Mouse (Mus musculus) E14TG2a.4 (cell line): ENCODE measurements around the gene Gfral.

Source experiments
- H3K27me3 ChIP-seq: 2 replicates; pipeline ENCODE4 v1.6.1; 2014; ENCODE audit warnings: low read length, control low read depth; ENCODE audit not compliant: insufficient read depth
- H3K36me3 ChIP-seq: 2 replicates; pipeline ENCODE4 v1.6.1; 2014; ENCODE audit warnings: low read length, control low read depth; ENCODE audit not compliant: insufficient read depth
- H3K4me1 ChIP-seq: replicated peaks from 2 replicates; pipeline ENCODE4 v1.6.1; 2014; ENCODE audit warnings: low read depth, low read length, control low read depth
- H3K4me3 ChIP-seq: replicated peaks from 2 replicates; pipeline ENCODE4 v1.5.1; 2014; ENCODE audit warnings: mild to moderate bottlenecking, low read length
- H3K9me3 ChIP-seq: 2 replicates; pipeline ENCODE4 v1.6.1; 2014; ENCODE audit warnings: low read length, control low read depth
- CTCF ChIP-seq: conservative IDR thresholded peaks from 2 replicates; pipeline ENCODE4 v1.5.1; 2014; ENCODE audit warnings: low read length
- NANOG ChIP-seq: IDR thresholded peaks from 2 replicates; pipeline ENCODE4 v1.6.1; 2014; ENCODE audit warnings: borderline replicate concordance, low read length, mixed read lengths
- POU5F1 ChIP-seq: IDR thresholded peaks from 2 replicates; pipeline ENCODE4 v1.6.1; 2014; ENCODE audit warnings: low read length, borderline replicate concordance

Gene Gfral

DNA sequence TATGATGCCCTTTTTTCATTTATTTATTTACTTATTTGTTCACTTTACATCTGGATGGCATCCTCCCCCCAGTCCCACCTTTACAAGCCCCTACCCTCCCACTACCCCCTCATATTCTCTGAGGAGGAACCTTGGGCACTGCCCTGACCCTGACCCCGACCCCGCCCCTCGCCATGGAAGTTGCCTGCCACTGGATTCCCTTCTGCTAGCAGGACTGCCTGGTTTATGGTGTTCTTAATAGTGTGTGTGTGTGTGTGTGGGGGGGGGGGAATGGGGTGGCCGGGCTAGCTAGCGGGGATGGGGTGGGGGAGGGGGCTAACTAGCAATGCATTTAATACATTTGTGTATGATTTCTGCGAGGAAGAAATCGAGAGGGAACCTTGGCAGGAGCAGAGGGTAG lies 21.4 kb upstream of the Gfral start:
- H3K9me3 ChIP-seq, result no peaks in the 10 kb centered on the region
- TF ChIP-seq CTCF (no peak), NANOG (no peak), POU5F1 (no peak)
- no peak overlapping the region for H3K4me3 ChIP-seq
- peaks cover 14% of the 10 kb centered on the region for H3K4me1 ChIP-seq
- no peaks in the 10 kb centered on the region for H3K36me3 ChIP-seq
- H3K27me3 ChIP-seq, result no peaks in the 10 kb centered on the region

DNA sequence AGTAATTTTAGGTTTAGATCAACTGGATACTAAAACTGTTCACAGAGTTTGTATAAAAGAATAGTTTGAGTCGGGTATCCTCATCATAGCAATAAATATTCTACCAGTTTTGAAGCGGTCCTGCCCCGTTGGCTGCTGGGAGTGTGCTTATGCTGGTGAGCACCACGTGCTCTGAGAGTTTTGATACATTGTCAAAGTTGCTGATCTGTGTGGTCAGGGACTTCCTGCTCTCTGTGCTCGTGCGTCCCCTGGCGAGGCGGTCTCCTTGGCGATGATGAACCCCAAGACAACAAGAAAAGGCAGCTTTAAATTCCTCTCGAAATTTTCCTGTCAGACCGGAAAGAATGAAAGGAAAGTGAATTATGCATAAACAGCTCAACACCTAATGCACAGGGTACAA lies 16.9 kb upstream of the Gfral start:
- no peak for TF ChIP-seq NANOG
- TF ChIP-seq CTCF, result no peak
- no peaks in the 10 kb centered on the region for H3K27me3 ChIP-seq
- H3K4me1 ChIP-seq, result peaks cover 6% of the 10 kb centered on the region; the same call in 1 of the 2 replicates
- no peaks in the 10 kb centered on the region for H3K9me3 ChIP-seq
- no peaks in the 10 kb centered on the region for H3K36me3 ChIP-seq
- no peak overlapping the region for H3K4me3 ChIP-seq

DNA sequence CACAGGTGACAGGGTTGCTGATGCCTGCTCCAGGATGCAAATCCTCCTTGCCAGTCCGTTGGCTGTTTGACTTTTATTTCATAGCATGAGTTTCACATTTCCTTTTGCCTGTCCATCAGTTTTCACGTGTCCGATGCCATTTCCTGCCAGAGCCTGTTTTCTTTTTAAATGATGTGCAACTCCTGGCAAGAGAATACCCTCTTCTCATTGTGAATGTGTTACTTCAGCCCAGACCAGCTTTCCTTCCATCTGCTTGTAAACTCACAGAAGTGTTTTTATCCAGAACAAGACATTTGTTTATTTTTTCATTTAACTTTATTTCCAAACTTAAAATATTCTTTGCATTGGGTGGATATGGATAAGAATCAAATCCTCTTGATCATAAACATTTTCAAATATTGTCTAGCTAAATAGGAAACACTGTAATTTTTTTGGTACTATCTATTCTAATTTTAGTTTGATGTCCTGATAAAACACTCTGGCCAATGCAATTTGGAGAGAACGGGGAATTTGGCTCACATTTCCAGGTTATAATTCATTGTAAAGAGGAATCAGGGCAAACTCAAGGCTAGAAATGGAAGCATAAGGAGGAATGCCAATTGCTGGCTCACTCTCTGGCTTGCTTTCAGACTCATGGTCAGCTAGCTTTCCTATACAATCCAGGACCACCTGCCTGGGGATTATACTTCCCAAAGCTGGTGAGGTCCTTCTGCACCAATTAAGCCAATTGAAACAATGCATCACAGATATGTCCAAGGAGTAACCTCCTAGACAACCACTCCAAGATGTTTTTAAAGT lies 3.9 kb upstream of the Gfral start:
- TF ChIP-seq CTCF (no peak), NANOG (no peak), POU5F1 (no peak)
- Histone ChIP-seq H3K4me3 (no peak overlapping the region), H3K9me3 (no peaks in the 10 kb centered on the region), H3K27me3 (no peaks in the 10 kb centered on the region), H3K4me1 (no peaks in the 10 kb centered on the region), H3K36me3 (no peaks in the 10 kb centered on the region)

DNA sequence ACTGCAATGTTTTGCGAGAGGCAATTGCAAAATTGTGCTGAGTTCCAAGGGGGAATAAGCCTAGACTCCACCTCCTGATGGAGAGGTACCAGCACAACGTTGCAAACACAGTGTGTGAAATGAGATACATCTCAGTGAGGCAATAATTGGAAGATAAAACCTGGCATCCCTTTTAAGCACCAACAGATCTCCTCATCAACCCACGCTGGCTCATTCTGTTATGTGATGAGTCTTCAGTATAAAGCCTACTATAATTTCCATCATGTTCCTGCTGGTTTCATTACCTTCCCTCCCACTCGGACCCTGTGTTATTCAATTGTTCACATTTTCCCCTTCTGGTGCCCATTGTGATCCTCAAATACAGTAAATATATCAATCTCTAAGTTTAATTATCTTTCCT lies 1.2 kb upstream of the Gfral start:
- no peak for TF ChIP-seq POU5F1
- no peak for TF ChIP-seq CTCF
- TF ChIP-seq NANOG, result no peak
- Histone ChIP-seq H3K9me3 (no peaks in the 10 kb centered on the region), H3K4me1 (no peaks in the 10 kb centered on the region), H3K27me3 (no peaks in the 10 kb centered on the region), H3K4me3 (no peak overlapping the region), H3K36me3 (no peaks in the 10 kb centered on the region)

DNA sequence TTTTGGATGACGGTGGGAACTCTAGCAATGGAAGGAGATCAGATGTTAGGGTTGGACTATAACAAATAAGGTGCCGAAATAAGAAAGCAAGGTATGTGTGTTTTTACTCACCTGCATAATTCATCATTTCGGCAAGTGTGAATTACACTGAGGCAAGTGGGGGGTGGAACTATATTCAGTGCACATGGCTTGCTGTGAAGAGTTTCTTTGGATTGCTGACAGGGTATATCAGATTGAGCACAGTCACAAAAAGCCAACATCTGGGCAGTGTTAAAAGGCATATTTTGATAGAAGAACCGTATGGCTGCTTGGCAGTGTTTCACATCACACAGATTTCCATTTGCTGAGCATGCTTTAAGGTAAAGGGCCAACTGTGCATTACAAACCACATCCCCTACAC lies 16.5 kb downstream of the Gfral start:
- H3K36me3 ChIP-seq, result no peaks in the 10 kb centered on the region
- no peaks in the 10 kb centered on the region for H3K4me1 ChIP-seq
- H3K27me3 ChIP-seq, result no peaks in the 10 kb centered on the region
- TF ChIP-seq CTCF (no peak), NANOG (no peak), POU5F1 (no peak)
- H3K4me3 ChIP-seq, result no peak overlapping the region
- no peaks in the 10 kb centered on the region for H3K9me3 ChIP-seq

DNA sequence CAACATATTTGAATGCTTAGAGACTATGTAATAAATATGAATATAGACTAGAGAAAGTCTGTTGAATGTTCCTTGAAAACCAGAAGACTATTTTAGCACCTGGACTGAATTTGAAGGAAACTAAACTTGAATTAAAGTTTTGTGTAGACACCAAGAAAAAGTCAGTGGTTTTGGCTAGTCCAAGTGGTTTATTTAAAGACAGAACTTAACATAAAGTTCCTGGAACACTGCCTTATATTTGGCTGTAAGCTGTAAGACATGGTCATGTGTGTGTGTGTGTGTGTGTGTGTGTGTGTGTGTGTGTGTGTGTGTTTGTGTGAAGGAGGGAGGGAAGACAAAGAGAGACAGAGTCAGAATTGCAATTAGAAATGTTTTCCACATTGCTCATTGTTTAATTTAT lies 34.2 kb downstream of the Gfral start:
- Histone ChIP-seq H3K4me1 (no peaks in the 10 kb centered on the region), H3K36me3 (no peaks in the 10 kb centered on the region), H3K9me3 (no peaks in the 10 kb centered on the region), H3K27me3 (no peaks in the 10 kb centered on the region), H3K4me3 (no peak overlapping the region)
- no peak for TF ChIP-seq NANOG
- no peak for TF ChIP-seq POU5F1
- no peak for TF ChIP-seq CTCF

DNA sequence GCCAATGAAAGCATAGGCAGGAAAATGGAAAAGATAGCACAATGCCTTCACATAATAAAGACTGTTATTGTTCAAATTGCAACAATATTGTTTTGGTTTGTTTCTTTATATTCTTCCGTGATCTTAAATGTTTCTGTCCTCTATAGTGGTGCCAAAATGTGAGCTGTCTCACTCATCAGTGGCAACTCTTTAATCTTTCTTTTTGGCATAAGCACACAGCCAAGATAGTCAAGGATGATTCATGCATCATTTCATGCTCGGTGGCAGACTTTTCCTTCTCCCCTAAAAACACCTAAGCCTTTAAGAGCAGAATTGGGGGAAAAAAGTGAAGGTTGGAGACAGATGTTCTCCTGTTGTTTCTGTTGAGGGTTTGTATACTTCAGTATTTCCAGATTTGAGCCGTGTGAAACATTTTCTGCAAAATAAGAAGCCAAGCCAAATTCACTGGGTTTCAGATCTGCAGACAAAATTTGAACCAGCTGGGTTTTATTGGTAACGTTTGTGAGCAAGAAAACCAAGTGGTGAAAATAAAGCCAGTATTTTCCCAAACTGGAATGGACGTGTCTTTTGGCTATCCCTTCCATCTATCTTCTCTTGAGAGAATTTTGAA lies 40.7 kb downstream of the Gfral start:
- no peaks in the 10 kb centered on the region for H3K27me3 ChIP-seq
- no peak for TF ChIP-seq NANOG
- no peak for TF ChIP-seq CTCF
- no peak for TF ChIP-seq POU5F1
- H3K36me3 ChIP-seq, result no peaks in the 10 kb centered on the region
- H3K4me1 ChIP-seq, result no peaks in the 10 kb centered on the region
- H3K9me3 ChIP-seq, result no peaks in the 10 kb centered on the region
- no peak overlapping the region for H3K4me3 ChIP-seq

DNA sequence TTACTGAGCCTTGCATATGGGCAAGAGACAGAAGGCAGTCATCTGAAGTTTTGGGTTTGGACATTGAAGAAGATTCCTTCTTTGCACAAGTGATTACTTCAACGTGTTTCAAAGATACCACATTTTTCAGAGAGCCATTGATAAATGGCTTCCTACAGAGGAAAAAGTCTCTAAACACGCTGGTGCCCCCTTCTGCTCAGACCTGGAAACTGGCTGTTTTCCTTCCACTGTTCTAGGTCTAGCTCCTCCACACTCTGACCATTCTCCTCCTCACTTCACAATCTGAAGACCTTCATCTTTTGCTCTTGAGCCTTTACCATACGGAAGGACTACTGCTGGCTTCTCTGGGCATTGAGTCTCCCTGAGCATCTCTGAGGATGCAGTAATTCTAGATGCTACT lies 45.1 kb downstream of the Gfral start:
- Histone ChIP-seq H3K4me1 (no peaks in the 10 kb centered on the region), H3K4me3 (no peak overlapping the region), H3K9me3 (no peaks in the 10 kb centered on the region), H3K27me3 (no peaks in the 10 kb centered on the region), H3K36me3 (no peaks in the 10 kb centered on the region)
- TF ChIP-seq POU5F1 (no peak), NANOG (no peak), CTCF (no peak)
